Mouse (Mus musculus): ENCODE results near the gene Gm21897.
"Not testable (repeated sequence)": the region's sequence is repeated elsewhere in the genome, so short reads cannot be mapped to it uniquely, and the experiment has no call there.

The Gm21897 gene

DNA sequence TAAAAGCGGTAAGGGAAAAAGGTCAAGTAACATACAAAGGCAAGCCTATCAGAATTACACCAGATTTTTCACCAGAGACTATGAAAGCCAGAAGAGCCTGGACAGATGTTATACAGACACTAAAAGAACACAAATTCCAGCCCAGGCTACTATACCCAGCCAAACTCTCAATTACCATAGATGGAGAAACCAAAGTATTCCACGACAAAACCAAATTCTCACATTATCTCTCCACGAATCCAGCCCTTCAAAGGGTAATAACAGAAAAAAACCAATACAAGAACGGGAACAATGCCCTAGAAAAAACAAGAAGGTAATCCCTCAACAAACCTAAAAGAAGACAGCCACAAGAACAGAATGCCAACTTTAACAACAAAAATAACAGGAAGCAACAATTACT lies at the start of gene Gm21897:
TSS of gene Gm21897 (plus strand) at position 301 of the 400 bp plus-strand sequence.
- DNase-seq: not testable (repeated sequence)

DNA sequence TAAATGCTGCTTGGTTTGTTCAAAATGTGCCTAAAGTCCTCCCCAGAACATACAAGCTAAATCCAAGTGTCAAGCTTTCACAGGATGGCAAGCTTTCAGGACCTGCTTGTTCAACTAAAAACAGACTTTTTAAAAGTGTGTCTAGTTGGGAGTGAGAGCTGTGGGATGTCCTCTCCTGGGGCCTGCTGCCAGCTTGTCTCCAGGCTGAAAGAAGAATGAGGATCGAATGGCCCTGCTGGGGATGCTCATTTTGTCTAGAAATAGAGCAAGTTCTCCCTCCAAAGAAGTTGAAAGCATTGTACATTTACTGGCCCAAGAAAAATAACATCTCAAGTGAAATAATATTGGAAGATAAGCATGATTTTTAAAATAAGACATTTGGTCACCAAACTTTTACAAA lies 45.0 kb upstream of the Gm21897 start:
- DNase-seq: no peak

DNA sequence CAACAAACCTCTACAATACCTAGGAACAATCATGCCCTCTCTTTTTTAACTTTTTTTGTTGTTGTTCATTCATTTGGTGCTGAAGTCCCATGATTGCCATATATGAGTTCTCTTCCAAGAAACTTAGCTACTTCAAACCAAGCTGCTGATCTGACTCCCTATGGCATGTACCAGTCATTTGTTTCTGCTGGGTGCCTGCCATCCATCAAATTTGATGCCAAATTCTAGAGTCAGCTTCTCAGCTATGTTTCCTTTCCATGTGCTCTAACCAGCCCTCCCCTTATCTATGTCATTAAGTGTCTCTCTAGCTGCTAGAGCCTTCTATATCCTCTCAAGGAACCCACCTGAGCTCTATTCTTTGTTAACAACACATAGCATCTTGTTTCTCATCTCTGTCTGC lies 39.8 kb upstream of the Gm21897 start:
- no peak for DNase-seq

DNA sequence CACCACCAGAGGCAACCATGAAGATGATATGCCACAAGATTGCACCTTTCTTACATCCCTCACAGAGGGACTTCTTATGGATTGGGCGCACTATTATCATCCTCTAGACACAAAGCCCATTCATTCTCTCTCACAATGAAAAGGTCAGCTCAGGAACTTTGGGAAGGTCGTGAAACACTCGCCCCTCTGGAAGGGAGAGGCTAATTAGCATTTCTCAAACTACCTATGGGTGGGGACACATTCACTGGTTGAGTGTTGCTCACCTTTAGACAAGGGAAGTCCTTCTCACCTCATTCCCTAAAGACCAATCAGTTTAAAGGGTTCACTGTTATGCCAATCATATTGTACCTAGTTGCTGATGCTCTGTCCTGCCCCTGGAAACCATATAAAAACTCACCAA lies 24.2 kb upstream of the Gm21897 start:
- no peak for DNase-seq

DNA sequence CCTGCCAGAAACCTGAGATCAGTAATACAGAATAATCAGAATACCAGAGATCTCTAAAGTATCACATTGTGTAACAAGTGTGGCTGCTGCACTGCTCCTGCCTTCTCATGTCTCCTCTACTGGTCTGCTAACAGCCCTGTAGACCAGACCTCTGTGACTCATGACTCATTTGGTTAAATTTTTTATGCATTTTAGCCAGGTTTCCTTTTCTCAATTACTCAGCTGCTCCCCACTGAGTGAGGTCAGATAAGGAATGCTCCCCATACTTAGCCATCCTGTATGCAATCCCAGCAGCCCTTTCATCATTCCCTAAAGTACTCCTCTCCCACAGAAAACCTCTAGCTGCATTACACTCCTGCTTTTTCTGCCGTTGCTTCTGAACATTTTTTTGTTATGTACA lies 23.0 kb upstream of the Gm21897 start:
- no peak for DNase-seq

DNA sequence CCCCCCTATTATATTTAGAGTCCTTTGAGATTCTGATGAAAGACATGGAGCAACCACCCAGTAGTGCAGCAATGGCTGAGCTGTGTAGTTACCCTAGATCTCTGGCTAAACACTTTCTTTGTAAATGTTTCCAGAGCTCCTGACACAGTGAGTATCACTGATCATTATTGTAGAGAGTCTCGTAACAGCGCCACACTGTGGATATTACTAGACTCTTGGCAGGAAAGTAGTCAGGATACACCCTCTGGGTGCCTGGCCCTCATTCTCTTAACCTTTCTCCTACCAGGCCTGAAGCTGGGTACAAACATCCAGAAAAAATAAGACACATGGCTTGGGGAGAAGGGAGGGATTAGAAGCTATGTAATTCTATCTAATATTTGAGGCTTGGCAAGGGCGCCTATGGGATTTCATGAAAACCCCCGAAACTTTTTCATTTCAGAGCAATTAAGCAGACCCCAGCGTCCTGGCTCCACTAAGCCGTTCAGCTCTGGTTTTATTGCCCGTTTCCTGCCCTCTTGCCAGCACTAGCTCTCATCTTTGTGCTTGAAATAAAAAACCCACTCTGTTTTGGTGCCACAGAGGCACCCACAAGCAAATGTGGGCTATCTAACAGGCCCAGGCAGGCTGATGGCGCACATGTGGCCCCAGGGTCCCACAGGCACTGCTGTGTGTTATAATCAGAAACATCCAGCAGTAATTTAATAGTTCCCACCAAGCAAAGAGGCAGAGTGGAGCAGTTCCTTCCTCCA lies 22.2 kb upstream of the Gm21897 start:
- DNase-seq: peak in 1 of 2 experiments; percentile 19

DNA sequence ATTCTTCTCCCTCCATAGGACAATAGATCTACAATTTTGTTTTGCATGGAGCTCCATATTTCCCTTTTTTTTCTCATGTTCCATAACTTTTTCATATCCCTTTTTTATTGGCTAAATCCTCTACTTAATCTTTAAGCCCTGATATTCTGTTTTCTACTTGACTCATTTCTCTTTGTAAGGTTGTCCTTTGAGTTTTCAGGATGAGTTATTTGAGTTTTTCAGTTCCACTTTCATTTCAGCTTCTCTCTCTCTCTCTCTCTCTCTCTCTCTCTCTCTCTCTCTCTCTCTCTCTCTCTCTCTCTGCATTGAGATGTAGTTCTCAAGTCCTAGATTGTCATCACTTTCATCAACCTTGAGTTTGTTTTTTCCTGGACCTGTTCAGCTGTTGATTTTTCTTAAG lies 17.3 kb downstream of the Gm21897 start:
- DNase-seq: no peak

DNA sequence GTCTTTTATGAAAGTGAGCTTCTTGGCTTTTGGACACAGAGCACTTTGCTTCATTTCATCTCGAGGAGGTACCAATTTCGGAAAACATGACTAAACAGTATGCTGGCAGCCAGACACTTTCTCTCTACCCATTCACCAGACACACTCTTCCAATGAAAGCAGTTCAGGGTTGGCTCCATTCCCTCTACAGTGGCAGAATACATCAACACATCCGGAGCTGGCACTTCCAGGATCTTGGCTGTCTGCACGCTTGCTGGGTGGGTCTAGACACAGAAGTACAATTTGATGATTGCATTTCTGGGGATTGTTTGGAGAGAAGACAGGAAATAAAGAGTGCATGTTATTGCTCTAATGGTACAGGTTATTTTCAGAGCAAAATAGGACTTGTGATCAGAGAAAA lies 21.8 kb downstream of the Gm21897 start:
- DNase-seq: peak in 1 of 2 experiments; percentile 66

DNA sequence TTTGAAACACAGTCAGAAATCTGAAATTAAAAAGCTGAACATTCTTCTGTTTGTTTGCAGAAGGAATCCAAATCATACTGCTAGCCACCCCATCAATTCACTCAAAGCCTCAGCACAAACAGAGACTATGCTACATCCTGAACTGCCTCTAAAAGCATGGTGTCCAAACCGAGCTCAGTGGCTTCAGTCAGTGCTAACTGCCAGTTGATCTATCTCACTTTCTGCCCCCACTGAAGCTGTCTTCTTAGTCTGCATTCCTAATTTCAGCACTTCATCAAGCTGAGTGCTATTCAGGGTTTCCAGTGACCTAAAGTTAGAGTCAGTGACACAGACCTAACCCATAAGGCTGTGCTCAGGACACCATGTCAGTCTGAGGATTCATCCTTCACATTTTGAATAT lies 28.8 kb downstream of the Gm21897 start:
- peak in 1 of 2 experiments; percentile 27 for DNase-seq

DNA sequence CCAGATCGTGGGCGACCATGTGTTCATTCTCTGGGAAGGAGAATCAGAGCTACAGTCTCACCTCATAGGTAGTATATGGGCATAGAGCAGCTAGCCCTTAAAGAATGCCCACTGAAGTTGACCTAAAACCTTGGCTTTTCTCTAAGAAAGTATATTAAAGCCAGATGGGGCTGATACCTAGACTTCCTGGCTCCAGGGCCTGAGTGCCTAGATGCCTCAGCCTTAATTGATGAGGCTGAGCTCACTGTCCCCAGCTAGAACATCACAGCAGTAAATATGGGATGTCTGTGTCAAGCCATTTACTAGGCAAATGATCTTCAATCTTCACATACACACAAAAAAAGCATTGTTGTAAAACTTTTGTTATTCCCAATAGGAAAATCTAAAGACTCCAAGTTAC lies 32.1 kb downstream of the Gm21897 start:
- DNase-seq: no peak

DNA sequence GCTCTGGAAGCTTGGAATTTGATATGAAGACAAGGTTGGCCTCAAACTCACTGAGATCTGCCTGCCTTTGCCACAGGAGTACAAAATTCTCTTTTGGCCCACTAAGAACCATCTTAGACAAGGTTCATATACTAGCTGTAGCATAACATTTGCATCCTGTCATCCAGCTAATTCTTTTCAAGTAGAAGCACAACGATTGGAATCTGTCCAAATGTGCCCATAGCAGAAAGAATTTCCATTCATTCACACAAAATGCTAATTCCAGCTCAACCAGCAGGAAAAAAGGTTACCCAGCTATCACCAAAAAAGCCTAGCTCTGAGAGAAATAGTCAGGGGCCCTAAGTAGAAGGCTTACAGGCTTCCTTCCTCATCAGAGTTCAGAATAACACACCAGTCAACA lies 34.0 kb downstream of the Gm21897 start:
- no peak for DNase-seq

DNA sequence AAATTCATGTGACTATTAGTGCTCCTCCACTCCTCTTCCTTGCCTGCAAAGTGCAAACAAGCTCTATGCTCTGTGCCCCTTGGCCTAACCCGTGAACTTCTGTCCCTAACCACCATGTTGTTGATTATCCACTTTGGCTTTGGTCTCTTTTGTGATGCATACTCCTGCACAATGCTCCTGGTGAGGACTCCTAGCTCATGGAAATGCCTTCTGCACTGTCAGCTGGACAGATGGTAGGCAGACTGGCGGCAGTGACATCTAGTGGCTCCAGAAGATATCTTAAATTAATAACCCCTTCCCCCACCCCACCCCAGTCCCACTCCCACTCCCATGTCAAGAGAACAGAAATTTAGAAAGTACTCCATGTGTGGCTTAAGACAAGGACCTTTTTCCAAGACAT lies 35.1 kb downstream of the Gm21897 start:
- peak in 1 of 2 experiments; percentile 29 for DNase-seq

DNA sequence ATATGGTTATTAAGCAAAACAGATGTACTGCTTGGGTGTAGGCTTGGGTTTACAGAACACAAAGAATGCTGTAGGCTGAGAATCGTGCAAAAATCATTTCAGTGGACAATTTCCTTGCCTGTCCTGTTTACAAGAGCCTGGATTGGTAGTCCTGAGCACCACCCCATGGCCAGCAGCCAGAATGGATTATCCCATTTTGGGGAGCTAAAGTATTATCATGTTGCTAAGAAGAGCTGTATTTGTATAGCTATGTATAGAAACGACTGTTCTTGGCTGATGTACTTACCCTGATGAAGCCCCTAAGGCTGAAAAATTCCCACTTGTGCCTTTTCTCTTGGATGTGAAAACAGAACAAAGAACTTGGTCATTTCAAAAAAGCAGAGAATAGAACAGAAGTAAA lies 37.6 kb downstream of the Gm21897 start:
- DNase-seq: no peak

DNA sequence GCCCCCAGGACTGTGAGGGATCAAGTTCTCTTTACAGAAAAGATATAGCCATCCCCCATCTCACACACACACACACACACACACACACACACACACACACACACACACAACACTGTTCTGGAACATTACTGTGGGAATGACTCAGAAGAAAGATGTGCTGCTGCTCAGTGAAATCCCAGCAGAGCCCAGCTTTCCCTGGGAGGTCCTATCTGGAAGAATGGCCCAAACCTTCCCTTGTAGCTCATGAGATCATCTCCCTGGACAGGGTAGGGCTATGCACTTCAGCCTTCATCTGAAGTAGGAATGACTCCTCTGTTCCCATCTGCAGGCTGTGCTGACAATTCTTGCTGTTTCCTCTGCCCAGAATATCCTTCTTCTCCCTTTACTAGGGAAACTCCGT lies 38.1 kb downstream of the Gm21897 start:
- DNase-seq: no peak

DNA sequence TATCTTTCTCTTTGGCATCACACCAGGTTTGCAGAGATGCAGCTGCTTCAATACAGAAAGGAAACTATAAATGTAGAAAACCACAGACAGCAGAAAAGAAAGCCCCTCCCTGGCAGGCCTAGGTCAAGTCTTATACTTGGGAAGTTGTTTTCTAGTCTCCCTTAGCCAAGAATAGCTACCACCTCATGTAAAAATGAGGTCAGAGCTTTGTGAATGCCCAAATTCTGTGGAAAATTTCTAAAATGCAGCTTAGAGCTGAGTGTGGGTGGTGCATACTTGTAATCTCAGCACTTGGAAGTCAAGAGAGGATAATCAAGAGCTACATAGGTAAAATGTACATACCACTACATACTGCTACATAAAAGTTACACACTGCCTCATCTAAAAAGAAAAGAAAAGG lies 40.5 kb downstream of the Gm21897 start:
- DNase-seq: no peak

DNA sequence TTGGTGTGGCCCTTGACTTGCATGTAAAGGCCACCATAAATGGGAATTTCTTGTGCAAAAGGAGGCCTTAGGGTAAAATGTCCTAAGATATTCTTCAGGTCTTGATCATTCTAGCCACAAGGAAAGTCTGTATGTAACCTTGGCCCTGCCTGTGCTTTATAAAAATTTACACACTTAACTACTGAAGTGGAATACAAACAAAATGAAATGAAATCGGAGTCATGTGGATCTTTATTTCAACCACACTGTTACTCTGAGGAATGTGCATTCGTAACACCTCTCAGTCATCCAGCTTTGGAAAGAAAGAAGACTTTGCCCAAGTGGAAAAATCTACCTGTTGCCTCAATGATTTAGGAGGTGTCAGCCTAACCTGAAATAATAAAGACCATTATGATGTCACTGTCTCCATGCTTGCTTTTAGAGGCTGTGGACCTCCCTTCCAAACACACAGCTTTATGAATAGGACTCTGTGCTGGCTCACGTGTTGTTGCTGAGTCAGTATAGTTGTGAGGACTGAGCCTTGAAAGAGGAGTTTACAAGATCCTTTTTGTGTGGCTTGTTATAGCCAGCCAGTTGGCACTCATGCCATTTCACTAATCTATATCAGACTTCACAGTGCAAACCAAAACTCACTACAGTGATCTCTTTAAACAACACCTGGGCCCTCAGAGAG lies 42.0 kb downstream of the Gm21897 start:
- no peak for DNase-seq

DNA sequence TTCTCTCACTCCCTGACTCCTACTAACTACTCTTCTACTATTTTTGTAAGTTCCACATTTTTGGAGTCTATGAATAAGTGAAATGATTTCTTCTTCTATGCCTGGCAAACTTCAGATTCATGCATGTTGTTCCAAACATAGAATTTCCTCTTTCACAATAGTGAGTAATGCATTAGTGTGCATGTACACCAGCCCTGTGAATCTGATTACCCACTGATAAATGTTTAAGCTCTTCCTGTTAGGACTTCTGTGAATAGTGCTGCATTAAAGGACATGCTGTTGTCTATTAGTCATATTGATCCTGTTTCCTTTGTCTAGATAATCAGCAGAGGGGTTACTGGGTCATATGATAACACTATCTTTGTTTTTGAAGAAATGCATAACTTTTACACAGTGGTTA lies 43.6 kb downstream of the Gm21897 start:
- DNase-seq: no peak

Data from lung, postnatal 4 days (tissue).